Mouse (Mus musculus) testis, adult 2 months (tissue): ENCODE data around the gene Ifit3b.

Experiments used
- CTCF ChIP-seq: fragments of 200-500 bp; IDR thresholded peaks from 2 replicates; pipeline ENCODE4 v1.5.1; 2012; ENCODE audit warnings: low read depth, mild to moderate bottlenecking, inconsistent platforms, low read length, moderate library complexity; ENCODE audit not compliant: control insufficient read depth, insufficient read depth, insufficient replicate concordance
- POLR2A ChIP-seq: fragments of 200-500 bp; IDR thresholded peaks from 2 replicates; pipeline ENCODE4 v1.6.1; 2012; ENCODE audit warnings: low read depth, mild to moderate bottlenecking, inconsistent platforms, low read length, moderate library complexity; ENCODE audit not compliant: control insufficient read depth

- TF ChIP-seq CTCF (no peak), POLR2A (no peak)
These were observed 32.9 kb downstream of the Ifit3b start, which contains the start of the genes Ifit1bl2 and Ifit1 for GRCm38 (mm10) chr19:34640623-34641022.
